Mouse (Mus musculus) heart, embryonic 14.5 days (tissue): ENCODE results near the gene Macrod1. TPM values are rescaled to one million over a fixed set of nuclear protein-coding genes. Genes with fewer than 3 reads are reported as not detected.

Experiments used
- ATAC-seq: fragments of 200-750 bp; cut with Nextera tagmentation; 2 replicates; pipeline ENCODE4 v1.8.0; 2017; ENCODE audit warnings: low read depth, moderate TSS enrichment; ENCODE audit not compliant: insufficient number of reproducible peaks, insufficient read depth, low FRiP score
- H3K27ac ChIP-seq, 2 experiments: fragments of 200-500 bp in 1 of 2; fragments of 300-500 bp in 1 of 2; sonication (generic) in 1 of 2; replicated peaks in 1 of 2; 2 replicates each; pipeline ENCODE4 v1.5.1; 2012 to 2014; ENCODE audit warnings: low read depth in 2 of 2, low read length in 2 of 2, control low read depth in 1 of 2, mild to moderate bottlenecking in 1 of 2, mixed read lengths in 1 of 2; ENCODE audit not compliant: control insufficient read depth in 1 of 2, insufficient read depth in 1 of 2
- H3K27me3 ChIP-seq: fragments of 300-500 bp; sonication (generic); 2 replicates; pipeline ENCODE4 v1.6.1; 2014; ENCODE audit warnings: mild to moderate bottlenecking, low read length, control low read depth; ENCODE audit not compliant: control insufficient read depth, insufficient read depth
- H3K36me3 ChIP-seq: fragments of 300-500 bp; sonication (generic); 2 replicates; pipeline ENCODE4 v1.6.1; 2014; ENCODE audit warnings: mild to moderate bottlenecking, control low read depth, low read length, mixed read lengths; ENCODE audit not compliant: control insufficient read depth, insufficient read depth
- H3K4me1 ChIP-seq, 2 experiments: fragments of 200-500 bp in 1 of 2; fragments of 300-500 bp in 1 of 2; sonication (generic) in 1 of 2; 2 replicates each; pipeline ENCODE4 v1.6.1; 2012 to 2014; ENCODE audit warnings: low read length in 2 of 2, control low read depth in 1 of 2, mixed read lengths in 1 of 2; ENCODE audit not compliant: control insufficient read depth in 2 of 2, insufficient read depth in 2 of 2
- H3K4me2 ChIP-seq: fragments of 300-500 bp; sonication (generic); 2 replicates; pipeline ENCODE4 v1.6.1; 2014; ENCODE audit warnings: mild to moderate bottlenecking, low read length
- H3K4me3 ChIP-seq, 2 experiments: fragments of 200-500 bp in 1 of 2; fragments of 300-500 bp in 1 of 2; sonication (generic) in 1 of 2; 2 replicates each; pipeline ENCODE4 v1.5.1; 2012 to 2014; ENCODE audit warnings: low read length in 2 of 2, mild to moderate bottlenecking in 2 of 2, control low read depth in 1 of 2, low read depth in 1 of 2, moderate library complexity in 1 of 2; ENCODE audit not compliant: control insufficient read depth in 1 of 2, insufficient read depth in 1 of 2
- H3K9ac ChIP-seq: fragments of 300-500 bp; sonication (generic); 2 replicates; pipeline ENCODE4 v1.6.1; 2014; ENCODE audit warnings: mild to moderate bottlenecking, low read length
- H3K9me3 ChIP-seq: fragments of 300-500 bp; sonication (generic); 2 replicates; pipeline ENCODE4 v1.6.1; 2016; ENCODE audit warnings: low read length, control low read depth; ENCODE audit not compliant: control insufficient read depth
- WGBS: fragments of 180-500 bp; shearing (Covaris S2); extraction: QIAGEN DNeasy Blood & Tissue Kit; methylation state at CpG from one replicate; pipeline ENCODE4 v1.1.7; 2014; 5-methylcytosine and 5-hydroxymethylcytosine counted together
- polyA plus RNA-seq: library from polyadenylated mRNA; unstranded; fragments of >200 nt; fragmentation: Nextera tagmentation; extraction: Ambion mirVana; gene quantifications from 2 replicates; pipeline ENCODE4 v1.2.1, GENCODE M21; 2014

Macrod1 gene
- polyA plus RNA-seq, 1 experiment from 2014 or later, result 53.0 TPM

DNA sequence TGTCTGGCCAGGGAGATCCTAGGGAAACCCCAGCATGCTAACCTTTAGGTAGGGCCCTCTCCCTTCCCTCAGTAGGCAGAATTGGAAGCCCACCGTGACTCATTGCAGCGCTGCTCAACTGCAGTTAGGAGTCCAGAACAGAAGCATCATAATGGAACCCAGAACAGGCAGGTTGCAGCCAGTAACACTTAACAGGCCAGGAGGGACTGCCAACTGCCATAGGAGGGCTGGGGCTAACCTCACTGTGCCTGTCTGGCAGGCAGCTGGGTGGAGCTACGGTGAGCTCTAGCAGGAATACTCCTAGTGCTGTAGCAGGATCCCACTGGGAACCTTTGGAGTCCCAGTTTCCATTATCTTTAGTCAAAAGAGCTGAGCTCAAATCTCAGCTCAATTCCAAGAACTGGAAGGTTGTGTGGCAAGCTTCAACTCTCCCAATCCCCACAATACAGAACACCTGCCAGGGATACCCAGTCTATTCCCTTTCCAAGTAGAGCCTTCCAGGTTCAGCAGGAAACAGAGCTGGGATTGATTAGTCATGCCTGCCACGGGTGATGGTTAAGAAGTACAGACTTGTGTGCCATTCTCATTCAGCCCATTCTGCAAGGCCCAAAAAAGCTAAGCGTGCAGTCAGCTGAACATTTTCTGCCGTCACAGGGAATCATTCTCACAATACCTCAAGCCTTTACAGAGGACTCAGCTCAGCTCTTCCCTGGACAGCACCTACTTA is 95.5 kb downstream of the Macrod1 start:
- Histone ChIP-seq H3K4me3 (no peak overlapping the region), H3K9ac (no peak overlapping the region), H3K36me3 (no peaks in the 10 kb centered on the region), H3K9me3 (no peaks in the 10 kb centered on the region), H3K4me1 (peaks cover 17 to 21% of the 10 kb centered on the region in 2 experiments), H3K27ac (no peak overlapping the region), H3K27me3 (no peaks in the 10 kb centered on the region; the same call in 1 of the 2 replicates), H3K4me2 (no peak overlapping the region)
- no peak for ATAC-seq
- WGBS, result 87% methylated on average over 6 of the region's 6 CpGs

DNA sequence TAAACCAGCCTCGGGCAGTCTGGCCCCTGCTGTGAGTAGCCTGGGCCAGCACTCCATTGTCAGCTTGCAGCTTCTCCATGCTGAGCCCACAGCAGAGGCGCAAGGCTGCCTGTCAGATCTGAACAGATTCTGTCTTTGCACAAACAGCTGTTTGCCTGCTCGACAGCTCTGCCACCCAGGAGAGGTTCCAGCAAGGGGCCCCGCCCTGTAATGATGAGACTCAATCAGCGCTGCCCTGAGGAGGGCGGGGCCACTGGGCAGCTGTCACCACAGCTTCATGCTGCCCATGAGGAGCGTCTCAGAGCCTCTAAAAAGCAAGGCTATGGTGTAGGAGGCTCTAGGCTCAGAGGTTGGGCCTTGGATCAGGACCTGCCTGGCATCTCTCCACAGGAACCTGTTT is 96.6 kb downstream of the Macrod1 start:
- Histone ChIP-seq H3K27me3 (no peaks in the 10 kb centered on the region; the same call in 1 of the 2 replicates), H3K36me3 (no peaks in the 10 kb centered on the region), H3K4me2 (no peak overlapping the region), H3K9ac (no peak overlapping the region), H3K27ac (no peak overlapping the region), H3K4me1 (peaks cover 26 to 31% of the 10 kb centered on the region in 2 experiments), H3K9me3 (no peaks in the 10 kb centered on the region), H3K4me3 (no peak overlapping the region)
- 0 out of 2 replicates have a peak, but pooled peaks have one; percentile 7 for ATAC-seq
- WGBS, result 34% methylated on average over 7 of the region's 7 CpGs

DNA sequence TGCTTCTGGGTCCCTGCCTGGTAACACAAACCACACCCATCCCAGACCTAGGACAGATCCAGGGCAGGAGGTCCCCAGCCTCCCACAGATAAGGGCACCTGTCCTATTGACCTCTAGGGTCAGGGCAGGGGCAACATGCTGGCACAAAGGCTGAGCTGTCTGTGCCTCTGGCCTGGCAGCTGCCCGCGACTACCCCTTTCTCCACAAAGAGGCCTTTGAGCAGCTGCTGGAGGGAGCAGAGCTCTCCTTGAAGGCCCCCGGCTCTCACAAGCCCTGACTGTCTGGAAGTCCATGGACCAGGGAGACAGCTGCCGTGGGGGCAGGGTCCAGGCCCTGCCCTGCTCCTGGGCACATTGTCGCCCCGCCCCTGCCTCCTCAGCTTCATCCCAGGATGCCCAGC is 98.6 kb downstream of the Macrod1 start:
- H3K4me3 ChIP-seq, result no peak overlapping the region
- ATAC-seq, result no peak
- 77% methylated on average over 6 of the region's 6 CpGs for WGBS
- no peak overlapping the region for H3K9ac ChIP-seq
- no peaks in the 10 kb centered on the region for H3K36me3 ChIP-seq
- H3K9me3 ChIP-seq, result no peaks in the 10 kb centered on the region
- H3K4me1 ChIP-seq, result peaks cover 28 to 36% of the 10 kb centered on the region in 2 experiments
- H3K27me3 ChIP-seq, result peaks cover 13% of the 10 kb centered on the region
- H3K27ac ChIP-seq, result no peak overlapping the region
- H3K4me2 ChIP-seq, result no peak overlapping the region

DNA sequence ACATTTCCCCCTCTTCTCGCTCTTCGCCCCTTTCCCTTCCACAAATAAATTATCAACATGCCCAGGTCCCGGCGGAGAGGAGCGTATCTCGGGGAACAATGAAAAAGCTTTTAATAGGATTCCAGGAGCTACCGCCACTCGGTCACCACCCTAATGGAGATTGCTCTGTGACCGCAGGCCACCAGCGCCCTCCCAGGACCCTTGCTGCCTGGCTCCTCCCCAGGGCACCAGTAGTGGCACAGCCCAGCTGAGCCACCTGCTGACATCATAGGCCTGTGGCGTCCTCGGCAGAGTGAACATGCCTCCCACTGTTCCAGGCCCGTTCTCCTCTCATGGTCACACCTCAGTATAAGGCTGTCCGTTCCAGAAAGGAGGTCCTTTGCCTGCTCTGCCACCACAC is 101.1 kb downstream of the Macrod1 start:
- Histone ChIP-seq H3K4me1 (peaks cover 24 to 33% of the 10 kb centered on the region in 2 experiments), H3K4me2 (peak overlapping the region; percentile 22; the same call in 1 of the 2 replicates), H3K9me3 (no peaks in the 10 kb centered on the region), H3K27me3 (peaks cover 18% of the 10 kb centered on the region), H3K9ac (0 out of 2 replicates have a peak overlapping the region, but pooled peaks have one; percentile 22), H3K4me3 (no peak overlapping the region), H3K27ac (no peak overlapping the region), H3K36me3 (no peaks in the 10 kb centered on the region)
- WGBS, result 30% methylated on average over 14 of the region's 14 CpGs
- ATAC-seq, result no peak

DNA sequence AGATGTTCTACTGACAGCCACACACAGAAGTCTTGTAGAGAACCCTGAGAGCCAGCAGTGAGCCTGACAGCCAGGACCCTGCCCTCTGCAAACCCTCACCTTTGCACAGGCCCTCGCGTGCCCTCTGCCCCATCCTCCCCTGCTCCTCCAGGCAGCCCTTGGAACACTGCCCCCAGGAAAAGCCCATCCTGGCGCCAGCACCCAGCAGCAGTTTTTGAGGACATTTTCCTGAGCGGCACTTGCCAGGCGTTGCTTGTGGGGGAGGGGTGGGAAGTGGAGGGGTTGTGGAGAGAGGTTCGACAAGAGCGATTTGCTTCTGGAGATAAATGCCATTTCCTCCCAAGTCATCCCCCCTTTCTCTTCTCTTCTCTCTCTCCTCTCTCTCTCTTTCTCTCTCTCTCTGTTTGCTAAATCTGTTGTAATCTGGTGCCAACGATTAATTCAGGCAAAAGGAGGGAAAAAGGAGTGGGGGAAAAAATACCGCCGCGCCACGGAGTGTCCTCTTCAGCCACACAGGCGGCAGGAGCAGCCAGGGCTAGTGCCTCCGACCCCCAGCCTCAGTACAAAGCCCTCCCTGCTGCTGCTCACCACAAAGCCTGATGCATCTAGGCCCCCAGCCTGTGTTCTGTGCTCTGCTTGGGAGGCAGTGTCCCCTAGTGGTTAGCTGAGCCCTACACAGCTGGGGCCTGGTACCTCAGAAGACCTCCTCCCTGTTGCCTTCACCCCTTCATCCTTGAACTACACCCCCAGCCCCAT is 103.7 kb downstream of the Macrod1 start:
- Histone ChIP-seq H3K36me3 (no peaks in the 10 kb centered on the region), H3K27ac (no peak overlapping the region), H3K4me1 (peaks cover 26 to 38% of the 10 kb centered on the region in 2 experiments), H3K4me3 (no peak overlapping the region), H3K9me3 (no peaks in the 10 kb centered on the region), H3K9ac (peak overlapping the region; percentile 14; the same call in 1 of the 2 replicates), H3K27me3 (peaks cover 39% of the 10 kb centered on the region), H3K4me2 (peak overlapping the region; percentile 17; the same call in 1 of the 2 replicates)
- ATAC-seq, result no peak
- WGBS, result 12% methylated on average over 14 of the region's 14 CpGs

DNA sequence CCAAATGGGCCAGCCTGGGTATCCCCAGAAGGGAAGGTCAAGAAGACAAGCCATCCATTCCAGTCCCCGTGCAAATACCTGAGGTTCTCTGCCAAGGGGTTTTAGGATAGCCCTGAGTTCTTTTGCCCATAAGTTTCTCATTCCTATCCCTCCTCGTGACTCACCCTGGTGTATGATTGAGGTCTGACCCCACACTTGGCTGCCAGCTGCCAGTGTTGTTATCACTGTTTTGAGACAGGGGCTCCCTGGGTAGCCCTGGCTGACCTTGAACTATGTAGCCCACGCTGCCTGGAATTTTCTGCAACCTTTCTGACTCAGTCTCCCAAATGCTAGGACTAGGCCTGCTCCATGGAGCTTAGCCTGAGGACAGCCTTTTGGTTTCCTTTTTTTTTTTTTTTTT is 104.5 kb downstream of the Macrod1 start:
- Histone ChIP-seq H3K9ac (no peak overlapping the region), H3K27ac (no peak overlapping the region), H3K4me3 (no peak overlapping the region), H3K4me2 (no peak overlapping the region), H3K36me3 (no peaks in the 10 kb centered on the region), H3K4me1 (peaks cover 26 to 43% of the 10 kb centered on the region in 2 experiments), H3K9me3 (no peaks in the 10 kb centered on the region), H3K27me3 (peaks cover 42% of the 10 kb centered on the region)
- 57% methylated on average over 3 of the region's 3 CpGs for WGBS
- ATAC-seq, result no peak

DNA sequence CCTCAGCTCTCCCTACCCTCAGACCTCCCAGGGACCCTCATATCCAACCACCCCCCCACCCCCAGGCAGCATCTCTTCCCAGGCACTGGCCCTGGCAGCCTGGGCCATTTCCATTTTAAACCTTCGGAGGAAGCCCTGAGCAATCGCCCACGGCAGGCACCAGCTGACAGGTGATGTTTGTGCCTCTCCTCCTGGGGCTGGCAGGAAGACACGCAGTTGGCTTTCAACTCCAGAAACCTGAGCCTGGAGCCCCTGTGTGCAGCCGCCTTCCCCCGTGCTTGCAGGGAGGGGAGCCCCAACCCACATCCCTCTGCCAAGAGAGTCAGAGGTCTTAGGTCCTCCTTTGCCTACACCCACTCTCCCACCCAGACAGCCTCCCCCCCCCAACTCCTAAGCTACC is 107.6 kb downstream of the Macrod1 start:
- no peak overlapping the region for H3K4me3 ChIP-seq
- peaks cover 66% of the 10 kb centered on the region for H3K27me3 ChIP-seq
- ATAC-seq, result no peak
- H3K27ac ChIP-seq, result no peak overlapping the region
- H3K36me3 ChIP-seq, result no peaks in the 10 kb centered on the region
- WGBS, result 24% methylated on average over 6 of the region's 6 CpGs
- peaks cover 13 to 28% of the 10 kb centered on the region in 2 experiments; a peak in 3 of 4 replicates for H3K4me1 ChIP-seq
- no peaks in the 10 kb centered on the region for H3K9me3 ChIP-seq
- peak overlapping the region; percentile 100 for H3K4me2 ChIP-seq
- H3K9ac ChIP-seq, result no peak overlapping the region
